Mouse (Mus musculus): ENCODE measurements at regions not wholly inside any gene's neighbourhood (a gene's known extent, or its start where the extent isn't known, plus 50 kb on each side); places are given as distances from the start of the nearest gene placed in this dataset.

DNA sequence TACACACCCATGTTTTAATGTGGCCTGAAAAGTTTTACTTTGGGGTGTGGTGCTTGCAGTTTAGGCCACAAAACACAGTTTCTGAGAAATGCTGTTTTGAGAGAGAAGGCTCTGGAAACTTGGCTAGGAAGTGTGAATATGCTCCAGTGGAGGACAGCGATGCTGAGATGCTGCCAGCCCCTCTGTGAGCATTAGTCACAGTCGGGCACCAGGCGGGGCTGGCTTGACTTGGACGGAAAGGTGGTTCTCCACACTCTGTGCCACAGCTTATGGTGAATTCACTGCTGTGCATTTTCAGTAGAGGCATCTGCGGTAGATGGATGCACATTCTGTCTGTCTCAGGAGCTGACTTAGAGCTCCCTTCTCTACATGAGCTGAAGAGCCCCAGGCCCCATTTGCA lies 326.0 kb downstream of the 1500009L16Rik start:
- H3ac ChIP-seq (ENCODE audit: control insufficient read depth, insufficient read length, low read depth): no peak overlapping the region
- TF ChIP-seq USF1 (IDR thresholded peaks at IDR 0.05; ENCODE audit: low read depth): no peak
- no peak for TF ChIP-seq MYOD1 (IDR thresholded peaks at IDR 0.05; ENCODE audit: control insufficient read depth, insufficient read length, low read depth)
- TF ChIP-seq FOSL1 (IDR thresholded peaks at IDR 0.05; ENCODE audit: insufficient read depth, low read length, poor library complexity, severe bottlenecking): no peak
- TF ChIP-seq CEBPB (IDR thresholded peaks at IDR 0.05; ENCODE audit: low read depth): no peak

DNA sequence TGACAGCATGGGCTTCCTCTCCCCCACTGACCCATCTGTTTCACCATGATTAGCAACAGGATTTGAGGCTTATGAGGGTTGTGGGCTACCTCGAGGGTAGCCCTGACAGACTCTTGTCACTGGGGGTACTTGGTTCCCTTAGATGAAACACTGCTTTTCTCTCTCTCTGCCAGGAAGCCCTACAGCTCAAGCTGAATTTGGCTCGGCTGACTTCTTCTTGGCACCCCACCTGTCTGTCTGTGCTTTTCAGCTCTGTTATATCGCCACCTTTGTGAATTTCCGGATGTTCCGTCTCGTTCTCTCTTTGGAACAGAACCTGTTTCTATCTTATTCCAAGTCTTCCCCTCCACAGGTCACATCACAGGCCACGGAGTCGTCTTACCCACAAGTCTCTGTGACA lies 330.0 kb downstream of the 1500009L16Rik start:
- H3K4me3 ChIP-seq (ENCODE audit: insufficient read depth, poor library complexity, severe bottlenecking): no peak overlapping the region
- no peaks in the 10 kb centered on the region for H3K27me3 ChIP-seq (ENCODE audit: control insufficient read depth, insufficient read depth, insufficient read length)
- TF ChIP-seq MYOG (IDR thresholded peaks at IDR 0.05; ENCODE audit: control insufficient read depth, extremely low read depth, insufficient read length) (no peak), CEBPB (IDR thresholded peaks at IDR 0.05; ENCODE audit: low read depth) (no peak), MAX (IDR thresholded peaks at IDR 0.05) (no peak), FOSL1 (IDR thresholded peaks at IDR 0.05; ENCODE audit: insufficient read depth, low read length, poor library complexity, severe bottlenecking) (no peak), CTCF (IDR thresholded peaks at IDR 0.05; ENCODE audit: control insufficient read depth, insufficient read depth, insufficient read length) (no peak), MYOD1 (IDR thresholded peaks at IDR 0.05; ENCODE audit: control insufficient read depth, insufficient read length, low read depth) (no peak), USF1 (IDR thresholded peaks at IDR 0.05; ENCODE audit: low read depth) (no peak)
- H3ac ChIP-seq (ENCODE audit: control insufficient read depth, insufficient read length, low read depth): no peak overlapping the region
- H3K79me3 ChIP-seq (ENCODE audit: low read depth): no peaks in the 10 kb centered on the region
- H3K36me3 ChIP-seq (ENCODE audit: control insufficient read depth, insufficient read depth): no peaks in the 10 kb centered on the region
- no peaks in the 10 kb centered on the region for H3K79me2 ChIP-seq (ENCODE audit: control insufficient read depth, insufficient read depth)

More for the DNA sequence above, 326.0 kb downstream of the 1500009L16Rik start:
- Histone ChIP-seq H3K27me3 (ENCODE audit: control insufficient read depth, insufficient read depth, insufficient read length) (no peaks in the 10 kb centered on the region), H3K4me3 (ENCODE audit: insufficient read depth, poor library complexity, severe bottlenecking) (no peak overlapping the region), H3K79me3 (ENCODE audit: low read depth) (no peaks in the 10 kb centered on the region), H3K36me3 (ENCODE audit: control insufficient read depth, insufficient read depth) (no peaks in the 10 kb centered on the region), H3K79me2 (ENCODE audit: control insufficient read depth, insufficient read depth) (no peaks in the 10 kb centered on the region)

DNA sequence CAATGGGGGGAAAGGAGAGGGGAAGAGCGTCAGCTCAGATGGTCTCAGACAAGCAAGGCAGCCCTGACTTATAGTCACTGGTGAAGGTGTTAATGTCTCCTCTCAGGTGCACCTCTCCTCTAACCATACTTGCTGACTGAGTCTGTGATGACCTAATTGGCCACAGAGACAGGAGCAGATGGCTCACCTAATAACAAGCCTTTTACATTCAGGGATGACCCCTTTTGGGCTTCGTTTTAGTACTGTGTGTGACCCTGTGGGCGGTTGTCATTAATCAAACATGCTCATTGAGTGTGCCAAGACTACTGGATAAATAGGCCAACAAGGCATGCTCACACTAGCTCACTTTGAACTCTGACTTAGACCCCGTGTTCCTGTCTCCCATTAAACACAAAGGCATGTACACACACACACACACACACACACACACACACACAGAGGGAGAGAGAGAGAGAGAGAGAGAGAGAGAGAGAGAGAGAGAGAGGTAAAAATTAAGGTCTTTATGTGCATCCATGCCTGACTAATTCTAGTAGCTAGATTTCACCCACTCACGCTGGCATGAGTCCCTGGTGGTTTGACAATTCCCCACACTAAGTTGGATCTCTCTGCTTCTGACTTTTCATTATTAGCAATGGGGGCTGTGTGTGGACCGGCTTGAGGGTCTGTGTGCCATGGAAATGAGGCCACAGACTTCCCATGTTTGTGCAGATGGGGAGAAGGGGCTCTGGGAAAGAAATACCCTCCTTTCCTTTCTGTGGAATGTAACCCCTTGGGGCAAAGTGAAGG lies 332.1 kb downstream of the 1500009L16Rik start:
- Histone ChIP-seq H3ac (ENCODE audit: control insufficient read depth, insufficient read length, low read depth) (no peak overlapping the region), H3K79me2 (ENCODE audit: control insufficient read depth, insufficient read depth) (no peaks in the 10 kb centered on the region), H3K4me3 (ENCODE audit: insufficient read depth, poor library complexity, severe bottlenecking) (no peak overlapping the region), H3K36me3 (ENCODE audit: control insufficient read depth, insufficient read depth) (no peaks in the 10 kb centered on the region), H3K79me3 (ENCODE audit: low read depth) (no peaks in the 10 kb centered on the region), H3K27me3 (ENCODE audit: control insufficient read depth, insufficient read depth, insufficient read length) (no peaks in the 10 kb centered on the region)
- no peak for TF ChIP-seq FOSL1 (IDR thresholded peaks at IDR 0.05; ENCODE audit: insufficient read depth, low read length, poor library complexity, severe bottlenecking)

DNA sequence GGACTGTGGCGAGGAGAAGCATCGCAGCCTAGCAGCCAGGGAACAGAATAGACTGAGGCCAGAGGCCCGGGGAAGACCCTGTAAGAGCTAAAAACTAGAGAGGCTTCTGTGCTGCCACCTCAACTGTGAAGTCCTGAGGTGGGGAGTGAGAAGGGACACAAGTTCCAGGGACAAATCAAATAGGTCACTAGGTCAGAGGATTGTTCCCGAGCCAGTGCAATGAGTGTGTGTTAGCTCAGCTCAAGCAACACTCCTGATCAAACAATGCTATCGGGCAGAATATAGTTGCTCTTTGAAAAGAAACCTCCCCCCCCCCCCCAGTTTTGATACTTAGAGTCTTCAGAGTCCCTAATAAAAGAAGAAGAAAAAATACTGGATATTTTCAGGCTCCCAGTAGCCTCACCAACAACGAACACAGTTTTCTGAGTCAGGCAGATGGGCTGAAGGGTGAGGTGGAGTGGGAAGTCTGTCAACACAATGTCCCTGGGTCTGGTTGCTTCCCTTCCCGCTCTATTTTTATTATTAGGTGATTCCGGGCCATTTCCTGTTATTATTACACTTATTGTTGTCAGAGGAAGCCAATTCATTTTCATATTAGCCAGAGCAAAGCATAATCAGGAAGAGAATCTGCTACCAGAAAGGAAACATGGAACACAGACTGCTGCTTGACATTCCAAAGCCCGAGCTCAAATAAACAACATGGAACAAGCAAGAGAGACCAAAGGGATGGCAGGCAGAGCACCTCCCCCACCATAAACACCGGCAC lies 332.9 kb downstream of the 1500009L16Rik start:
- TF ChIP-seq CTCF (IDR thresholded peaks at IDR 0.05; ENCODE audit: control insufficient read depth, insufficient read depth, insufficient read length) (no peak), CEBPB (IDR thresholded peaks at IDR 0.05; ENCODE audit: low read depth) (no peak), FOSL1 (IDR thresholded peaks at IDR 0.05; ENCODE audit: insufficient read depth, low read length, poor library complexity, severe bottlenecking) (no peak), USF1 (IDR thresholded peaks at IDR 0.05; ENCODE audit: low read depth) (no peak), MAX (IDR thresholded peaks at IDR 0.05) (no peak), MYOD1 (IDR thresholded peaks at IDR 0.05; ENCODE audit: control insufficient read depth, insufficient read length, low read depth) (no peak), MYOG (IDR thresholded peaks at IDR 0.05; ENCODE audit: control insufficient read depth, extremely low read depth, insufficient read length) (no peak)
- Histone ChIP-seq H3K27me3 (ENCODE audit: control insufficient read depth, insufficient read depth, insufficient read length) (no peaks in the 10 kb centered on the region), H3ac (ENCODE audit: control insufficient read depth, insufficient read length, low read depth) (no peak overlapping the region), H3K79me2 (ENCODE audit: control insufficient read depth, insufficient read depth) (no peaks in the 10 kb centered on the region), H3K79me3 (ENCODE audit: low read depth) (no peaks in the 10 kb centered on the region), H3K4me3 (ENCODE audit: insufficient read depth, poor library complexity, severe bottlenecking) (no peak overlapping the region), H3K36me3 (ENCODE audit: control insufficient read depth, insufficient read depth) (no peaks in the 10 kb centered on the region)

DNA sequence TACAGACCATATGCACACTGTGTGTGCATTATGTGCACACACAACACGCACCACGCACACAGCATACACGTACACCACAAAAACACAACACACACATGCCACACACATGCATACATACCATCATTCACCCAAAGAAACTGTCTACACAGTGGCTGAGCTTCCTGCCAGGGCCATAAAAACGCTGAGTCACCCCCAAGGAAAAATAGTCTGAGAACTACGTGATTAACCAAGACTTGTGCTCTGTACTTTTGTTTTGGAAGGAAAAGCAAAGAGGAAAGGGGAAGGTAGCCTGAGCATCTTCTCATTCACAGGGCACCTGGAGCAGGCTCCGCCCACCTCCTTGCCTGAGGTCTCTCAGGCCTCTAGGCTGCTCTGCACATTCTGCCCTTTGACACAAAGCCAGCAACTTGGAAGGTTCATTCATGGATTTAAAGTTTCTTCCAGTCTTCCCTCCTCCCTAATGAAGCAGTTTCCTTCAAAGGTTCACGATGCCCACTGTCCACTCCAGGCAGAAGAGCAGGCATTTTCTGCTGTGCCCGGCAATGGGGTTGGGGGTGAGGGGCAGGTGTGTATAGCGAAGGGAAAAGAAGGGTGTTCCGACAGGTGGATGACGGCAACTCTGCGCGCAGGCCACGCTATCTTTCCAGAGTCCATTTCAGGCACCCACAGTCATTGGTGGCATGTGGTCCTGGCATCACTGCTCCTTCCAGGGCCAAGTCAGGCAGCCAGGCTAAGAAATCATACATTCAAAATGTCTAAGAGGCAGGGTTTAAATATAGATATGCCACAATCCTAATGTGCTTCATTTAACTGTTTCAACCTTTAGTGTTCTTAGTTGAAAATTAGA lies 333.9 kb downstream of the 1500009L16Rik start:
- Histone ChIP-seq H3K36me3 (ENCODE audit: control insufficient read depth, insufficient read depth) (no peaks in the 10 kb centered on the region), H3K27me3 (ENCODE audit: control insufficient read depth, insufficient read depth, insufficient read length) (no peaks in the 10 kb centered on the region), H3K79me3 (ENCODE audit: low read depth) (no peaks in the 10 kb centered on the region), H3K79me2 (ENCODE audit: control insufficient read depth, insufficient read depth) (no peaks in the 10 kb centered on the region), H3K4me3 (ENCODE audit: insufficient read depth, poor library complexity, severe bottlenecking) (no peak overlapping the region), H3ac (ENCODE audit: control insufficient read depth, insufficient read length, low read depth) (no peak overlapping the region)
- TF ChIP-seq MYOD1 (IDR thresholded peaks at IDR 0.05; ENCODE audit: control insufficient read depth, insufficient read length, low read depth) (no peak), FOSL1 (IDR thresholded peaks at IDR 0.05; ENCODE audit: insufficient read depth, low read length, poor library complexity, severe bottlenecking) (no peak), USF1 (IDR thresholded peaks at IDR 0.05; ENCODE audit: low read depth) (no peak), MYOG (IDR thresholded peaks at IDR 0.05; ENCODE audit: control insufficient read depth, extremely low read depth, insufficient read length) (no peak), MAX (IDR thresholded peaks at IDR 0.05) (no peak), CTCF (IDR thresholded peaks at IDR 0.05; ENCODE audit: control insufficient read depth, insufficient read depth, insufficient read length) (no peak), CEBPB (IDR thresholded peaks at IDR 0.05; ENCODE audit: low read depth) (no peak)
